Mouse (Mus musculus): ENCODE measurements around the gene Fpr-rs4.
"Not testable (repeated sequence)": the region's sequence is repeated elsewhere in the genome, so short reads cannot be mapped to it uniquely, and the experiment has no call there.

The Fpr-rs4 gene

DNA sequence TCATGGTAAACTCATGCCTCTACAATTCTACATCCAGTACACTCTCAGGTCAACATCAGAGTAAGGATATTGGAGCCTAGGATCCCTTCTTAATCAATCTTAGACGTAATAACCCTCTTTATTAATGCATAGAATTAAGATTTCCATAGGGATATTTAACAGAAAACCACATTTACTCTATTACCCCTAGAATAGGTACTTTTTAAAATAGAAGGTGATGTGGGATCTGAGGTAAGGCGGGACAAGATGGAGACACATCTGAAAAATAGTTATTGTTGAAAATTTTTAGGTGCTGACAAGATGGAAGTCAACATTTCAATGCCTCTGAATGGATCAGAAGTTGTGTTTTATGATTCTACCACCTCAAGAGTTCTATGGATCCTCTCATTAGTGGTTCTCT lies at the start of gene Fpr-rs4:
Fpr-rs4 (plus strand) TSS at position 301 of the 400 bp plus-strand sequence.
- no peak for DNase-seq (ENCODE audit: low spot score)

GRCm38 (mm10) chr17:17973443-17973842 lies 48.1 kb upstream of the Fpr-rs4 start:
- DNase-seq (ENCODE audit: low spot score) = peak; percentile 23

DNA sequence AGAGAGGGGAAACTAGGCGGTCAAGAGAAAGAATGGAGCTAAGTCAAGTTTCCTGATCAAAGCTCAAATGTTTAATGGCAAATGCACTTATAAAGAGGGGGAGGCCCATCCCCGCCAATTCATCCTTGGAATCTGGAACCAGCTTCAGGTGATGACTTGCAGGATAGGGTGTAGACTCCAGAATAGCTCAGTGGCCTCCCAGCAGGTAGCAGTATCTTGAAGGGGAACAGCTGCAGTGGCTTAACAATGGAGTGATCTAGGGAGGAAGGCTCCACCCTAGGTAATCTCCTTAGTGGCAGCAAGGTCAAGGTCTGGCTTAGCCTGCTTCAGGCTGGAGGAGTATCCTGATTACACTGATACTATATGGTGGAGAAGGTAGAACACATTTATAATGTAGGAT lies 40.3 kb upstream of the Fpr-rs4 start:
- not testable (repeated sequence) for DNase-seq (ENCODE audit: low spot score)

- DNase-seq (ENCODE audit: low spot score) = no peak
Observed at GRCm38 (mm10) chr17:18004752-18005151, 16.8 kb upstream of the Fpr-rs4 start.

- no peak for DNase-seq (ENCODE audit: low spot score)
Observed at GRCm38 (mm10) chr17:18049124-18049523, 27.6 kb downstream of the Fpr-rs4 start, which contains the start of gene Vmn2r124. TSS of gene Vmn2r124 (plus strand) at chr17:18049424.

All from adipocyte (in vitro differentiated cells).